Mouse (Mus musculus) stomach, postnatal 0 days (tissue): ENCODE data around the gene Gm28374.

Experiments
- CTCF ChIP-seq: IDR thresholded peaks from 2 replicates; pipeline ENCODE4 v1.5.1; 2016; ENCODE audit warnings: antibody characterized with exemption, low read depth, mild to moderate bottlenecking, moderate library complexity
- EP300 ChIP-seq: optimal IDR thresholded peaks from 2 replicates; pipeline ENCODE3; 2016; ENCODE audit warnings: antibody characterized with exemption

GRCm38 (mm10) chr19:6088841-6089240, 6.8 kb upstream of the Gm28374 start:
- TF ChIP-seq EP300 (no peak), CTCF (no peak)
